Mouse (Mus musculus): Measurements from ENCODE around the gene Mrpl9.

Gene Mrpl9

DNA sequence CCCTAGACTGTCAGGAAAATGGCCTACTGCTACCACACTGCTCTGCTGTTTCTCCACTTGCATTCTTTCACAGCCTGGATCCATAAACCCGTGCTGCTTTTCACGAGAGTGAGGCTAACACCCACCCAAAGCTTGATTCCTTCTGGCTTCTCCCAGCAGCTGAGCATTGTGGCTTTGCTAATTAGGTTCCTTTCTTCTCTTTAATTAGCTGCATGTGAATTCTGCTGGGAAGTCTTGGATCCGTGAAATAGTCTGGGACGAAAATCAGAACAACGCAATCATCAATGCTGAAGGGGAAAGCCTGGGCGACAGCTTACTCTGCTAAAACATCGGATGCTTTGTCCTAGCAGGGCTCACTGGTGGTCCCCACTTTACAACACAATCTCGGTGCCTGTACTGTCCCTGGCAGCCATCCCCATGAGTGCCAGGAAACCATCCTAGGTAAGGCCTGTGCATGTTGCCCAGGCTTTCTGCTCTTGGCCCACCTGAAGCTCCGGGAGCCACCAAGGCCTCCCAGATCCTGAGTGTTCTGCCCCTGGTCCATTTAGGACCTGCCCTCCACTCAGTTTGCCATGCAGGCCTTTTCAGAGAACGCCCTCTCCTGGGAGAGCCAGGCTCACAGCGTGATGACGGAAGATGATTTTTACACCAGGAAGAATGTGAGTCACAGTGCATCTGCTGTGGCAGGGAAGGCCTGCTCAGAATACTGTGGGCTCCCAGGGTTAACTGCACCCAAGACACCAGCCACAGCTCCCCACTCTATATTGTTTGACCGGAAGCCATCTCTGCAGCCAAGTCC lies 22.7 kb downstream of the Mrpl9 start:
- peak; percentile 74 for DNase-seq (ENCODE audit: low read depth, low spot score)

DNA sequence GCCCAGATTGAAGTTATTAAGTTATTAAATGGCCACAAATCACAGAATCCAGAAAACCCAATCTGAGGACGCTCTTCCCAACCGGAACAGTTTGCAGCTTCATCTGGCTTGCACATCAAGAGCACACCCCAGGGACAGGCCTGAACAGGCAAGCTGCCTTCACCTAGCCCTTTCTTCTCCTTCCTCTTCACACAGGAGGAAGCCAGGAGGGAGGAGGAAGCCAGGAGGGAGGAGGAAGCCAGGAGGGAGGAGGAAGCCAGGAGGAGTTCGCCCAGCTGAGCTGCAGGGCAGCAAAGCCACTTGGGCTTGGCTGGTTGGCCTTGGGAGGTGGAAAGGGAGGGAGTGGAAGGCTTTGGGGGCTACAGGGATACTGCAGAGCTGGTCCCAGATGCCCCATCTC lies 25.8 kb downstream of the Mrpl9 start:
- DNase-seq (ENCODE audit: low read depth, low spot score), result no peak

DNA sequence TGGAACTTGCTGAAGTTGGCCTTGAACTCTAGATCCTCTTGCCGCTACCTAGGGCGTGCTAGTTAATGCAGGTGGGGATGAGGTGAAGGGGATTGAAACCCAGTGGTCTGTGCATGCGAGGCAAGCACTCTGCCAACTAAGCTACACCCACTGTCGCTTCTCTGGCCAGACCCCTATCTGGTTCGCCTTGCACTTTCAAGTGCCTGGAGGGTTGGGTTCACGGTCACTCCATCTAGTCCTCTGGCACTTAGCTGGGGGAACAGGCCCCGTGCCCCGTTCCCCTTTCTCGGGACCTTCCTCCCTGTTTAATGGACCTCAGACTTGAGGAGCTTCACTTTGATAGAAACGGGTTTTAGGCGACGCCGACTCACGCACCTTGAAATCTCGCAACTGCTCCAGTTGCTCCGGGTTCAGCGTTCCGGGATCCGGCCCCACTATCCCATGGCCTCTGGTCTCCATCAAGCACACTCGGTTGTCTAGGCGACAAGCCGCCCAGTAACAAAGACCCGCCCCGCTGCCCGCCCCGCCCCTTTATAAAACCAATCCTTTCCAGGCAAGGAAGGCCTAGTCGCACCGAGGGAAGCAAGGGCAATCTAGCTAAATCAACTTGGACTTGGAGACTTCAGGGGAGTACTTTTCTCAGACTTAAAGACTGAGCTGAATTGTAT lies 29.5 kb downstream of the Mrpl9 start:
- no peak for DNase-seq (ENCODE audit: low read depth, low spot score)

DNA sequence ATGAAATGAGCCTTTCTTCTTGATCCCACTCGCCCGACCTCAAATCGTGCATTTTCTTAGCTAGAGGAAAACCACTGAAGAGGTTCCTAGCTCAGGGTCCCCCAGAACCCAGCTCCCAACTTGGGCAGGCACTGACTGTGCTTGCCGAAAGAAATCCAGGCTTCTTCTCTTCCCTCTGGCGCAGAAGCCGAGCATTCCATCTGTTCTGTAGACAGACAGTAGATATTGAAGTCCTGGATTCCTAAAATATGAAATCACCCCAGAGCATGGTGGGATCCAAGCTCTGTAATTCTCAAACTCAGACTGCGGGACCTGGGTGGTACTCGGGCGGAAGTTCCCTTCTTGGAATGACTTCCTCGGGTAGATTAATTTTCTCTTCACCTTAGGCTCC lies 30.0 kb downstream of the Mrpl9 start:
- no peak for DNase-seq (ENCODE audit: low read depth, low spot score)

DNA sequence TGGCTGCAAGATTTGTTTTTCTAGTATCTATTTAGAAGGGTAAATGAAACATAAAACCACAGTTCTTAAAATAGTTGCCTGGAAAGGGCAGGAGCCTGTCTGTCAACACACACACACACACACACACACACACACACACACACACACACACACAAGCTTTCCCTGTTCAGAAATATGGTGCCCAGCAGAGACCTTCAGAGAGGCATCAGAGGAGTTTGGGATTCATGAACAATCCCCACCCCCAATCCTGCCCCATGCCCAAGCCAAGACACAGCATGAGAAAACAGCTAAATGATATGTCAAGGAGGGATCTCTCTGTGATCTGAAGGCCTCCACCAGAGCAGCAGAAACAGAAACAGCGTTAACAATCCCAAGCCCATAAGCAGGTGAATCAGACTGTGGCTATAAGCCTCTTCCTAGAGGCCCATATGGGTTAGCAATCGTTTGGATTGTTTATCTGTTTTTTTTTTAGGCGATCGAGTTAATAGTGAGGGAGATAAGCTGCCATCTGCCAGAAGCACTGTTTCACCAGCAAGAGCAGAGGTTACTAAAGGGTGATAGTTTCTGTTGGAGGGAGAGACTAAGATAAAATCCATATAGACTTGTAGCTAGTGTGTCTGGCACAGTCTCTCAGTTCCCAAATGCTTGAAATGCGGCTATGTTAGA lies 30.6 kb downstream of the Mrpl9 start:
- no peak for DNase-seq (ENCODE audit: low read depth, low spot score)

DNA sequence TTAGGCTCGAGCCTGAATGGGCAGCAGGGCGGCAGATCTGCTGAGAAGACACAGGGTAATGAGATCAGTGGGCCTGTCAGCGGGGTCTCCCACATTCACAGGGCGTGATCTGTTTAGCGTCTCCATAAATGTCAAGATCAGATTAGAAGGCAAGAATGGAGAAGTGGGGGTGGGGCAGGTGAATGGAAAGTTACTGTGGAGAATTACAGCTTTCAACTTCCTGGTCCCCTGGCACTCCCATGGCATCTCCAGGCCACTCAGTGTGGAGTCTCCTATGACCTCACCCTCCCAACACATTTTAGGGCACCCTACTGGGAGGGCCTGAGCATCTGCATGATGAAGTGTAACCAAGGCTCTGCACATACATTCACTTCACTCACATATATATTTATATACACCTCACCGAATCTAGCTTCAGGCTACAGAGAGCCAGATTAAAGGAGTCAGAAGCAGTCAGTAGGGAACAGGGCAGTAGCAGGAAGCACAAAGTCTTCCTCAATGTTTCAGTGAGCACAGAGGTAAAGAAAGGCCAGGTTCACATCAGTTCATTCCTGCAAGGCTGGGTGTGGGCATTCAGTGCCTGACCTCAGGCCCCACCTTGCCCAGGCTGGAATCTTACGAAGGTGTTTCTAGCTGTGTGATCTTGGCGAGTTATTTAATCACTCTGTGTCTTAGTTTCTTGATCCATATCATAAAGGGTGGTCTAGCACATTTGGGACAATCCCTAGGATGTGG lies 33.4 kb downstream of the Mrpl9 start:
- DNase-seq (ENCODE audit: low read depth, low spot score), result no peak

DNA sequence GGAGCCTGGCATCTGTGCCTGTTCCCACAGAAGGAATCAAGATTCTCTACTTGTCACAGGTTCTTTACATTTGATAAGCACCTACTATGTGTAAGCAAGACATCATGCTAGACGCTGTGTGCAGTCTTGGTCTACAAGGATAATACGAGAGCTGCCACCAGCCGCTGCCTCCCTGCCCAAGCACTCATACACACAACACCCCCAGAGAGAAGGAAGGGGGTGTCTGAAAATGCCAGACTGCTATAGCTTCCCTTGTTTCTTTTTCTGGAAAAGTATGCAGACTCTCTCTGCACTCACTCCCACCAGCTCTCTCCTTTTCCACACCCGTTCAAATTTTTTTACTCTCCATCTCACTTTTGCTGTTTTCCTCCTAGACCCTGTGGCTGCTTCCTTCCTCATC lies 34.3 kb downstream of the Mrpl9 start:
- no peak for DNase-seq (ENCODE audit: low read depth, low spot score)

DNA sequence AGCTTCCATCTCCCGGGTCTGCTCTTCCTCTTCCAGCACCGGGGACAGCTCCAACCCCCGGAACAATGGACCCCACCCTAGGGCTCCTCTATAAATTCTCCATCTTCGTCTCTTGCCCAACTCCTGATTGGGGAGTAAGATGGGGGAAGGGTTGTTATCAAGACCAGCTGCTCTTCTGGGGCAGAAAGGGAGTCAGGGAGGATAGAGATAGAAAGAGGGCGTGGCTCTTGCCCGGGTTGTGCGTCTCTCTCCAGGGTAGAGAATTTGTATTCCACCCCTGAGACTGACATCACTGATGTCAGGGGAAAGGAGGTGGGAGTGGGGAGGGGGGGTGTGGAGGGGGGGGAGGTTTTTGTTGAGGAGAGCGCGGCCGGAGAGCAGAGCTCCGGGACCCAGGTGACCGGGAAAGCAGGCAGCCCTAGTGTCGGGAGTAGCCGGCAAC lies 34.9 kb downstream of the Mrpl9 start, which contains the start of gene Celf3:
Celf3 (plus strand) TSS at position 315 of the 442 bp plus-strand sequence.
- DNase-seq (ENCODE audit: low read depth, low spot score), result peak; percentile 95

DNA sequence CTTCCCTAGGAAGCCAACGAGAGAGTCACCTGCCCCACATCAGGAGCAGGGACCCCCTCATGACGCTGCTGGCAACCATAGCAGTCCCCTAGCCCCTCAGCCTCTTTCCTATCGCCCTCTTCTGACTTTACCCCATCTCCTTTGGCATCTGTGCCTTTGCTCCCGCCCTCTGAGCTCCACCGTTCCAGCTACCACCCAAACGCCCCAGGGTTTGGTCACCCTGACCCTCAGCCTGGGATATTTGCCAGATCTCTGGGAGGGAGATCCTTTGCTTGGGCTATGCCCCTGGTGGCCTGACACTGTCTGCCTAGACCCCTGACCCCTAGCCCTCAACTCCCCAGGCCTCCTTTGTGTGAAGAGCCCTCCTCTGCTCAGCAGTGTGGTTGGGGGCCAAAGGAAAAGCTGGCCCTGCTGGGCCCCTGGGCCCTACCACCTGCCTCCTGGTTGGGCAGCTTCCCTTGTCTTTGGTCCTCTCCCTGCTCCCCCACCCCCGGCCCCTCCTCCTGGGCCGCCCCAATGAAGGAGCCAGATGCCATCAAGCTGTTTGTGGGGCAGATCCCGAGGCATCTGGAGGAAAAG lies 35.6 kb downstream of the Mrpl9 start:
- DNase-seq (ENCODE audit: low read depth, low spot score), result no peak

DNA sequence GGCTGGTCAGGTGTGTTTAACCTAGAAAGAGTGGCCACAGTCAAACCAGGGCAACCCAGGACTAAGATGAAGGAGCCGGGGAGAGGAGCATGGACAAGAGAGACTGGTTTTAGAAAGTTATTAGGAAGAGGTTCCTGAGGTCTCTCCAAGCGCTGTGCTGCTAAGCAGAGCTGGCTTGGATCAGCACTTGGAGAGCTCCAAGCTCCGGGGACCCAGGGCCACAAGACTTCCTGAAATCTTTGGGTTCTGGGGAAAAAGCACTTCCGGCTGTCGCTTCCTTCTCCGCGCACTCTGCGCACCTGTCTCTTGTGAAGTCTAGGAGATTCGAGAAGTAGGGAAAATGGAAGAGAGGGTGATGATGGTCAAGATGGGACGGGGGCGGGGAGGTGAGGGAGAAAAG lies 36.4 kb downstream of the Mrpl9 start:
- no peak for DNase-seq (ENCODE audit: low read depth, low spot score)

DNA sequence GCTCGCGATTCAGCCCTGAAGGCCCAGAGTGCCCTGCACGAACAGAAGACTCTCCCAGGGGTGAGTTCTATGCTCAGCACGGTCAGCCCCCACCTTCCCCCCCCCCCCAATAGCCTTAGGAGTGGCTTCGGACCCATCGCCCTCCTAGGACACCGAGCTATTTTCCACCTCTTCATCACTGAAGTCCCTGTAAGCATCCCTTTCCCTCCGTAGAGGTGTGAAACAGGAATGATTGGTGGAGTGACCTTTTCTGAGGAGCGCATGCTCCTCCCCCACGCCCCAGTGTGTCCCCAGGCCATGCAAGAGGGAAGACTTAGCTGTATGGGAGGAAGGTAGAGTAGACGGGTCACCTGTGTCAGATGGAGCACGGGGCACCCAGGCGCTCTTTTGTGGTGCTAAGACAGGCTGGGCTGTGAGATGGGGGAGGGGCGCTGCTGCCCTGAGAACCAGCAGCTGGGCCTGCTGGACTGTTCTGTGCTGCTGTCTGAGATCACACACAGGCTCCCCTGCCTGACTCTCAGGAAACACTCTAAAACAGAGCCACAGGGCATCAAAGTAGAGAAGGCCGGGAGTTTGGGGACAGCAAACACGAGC lies 37.3 kb downstream of the Mrpl9 start, which contains the start of gene Riiad1:
Riiad1 (minus strand) TSS at position 51 of the 594 bp plus-strand sequence.
- DNase-seq (ENCODE audit: low read depth, low spot score), result no peak

DNA sequence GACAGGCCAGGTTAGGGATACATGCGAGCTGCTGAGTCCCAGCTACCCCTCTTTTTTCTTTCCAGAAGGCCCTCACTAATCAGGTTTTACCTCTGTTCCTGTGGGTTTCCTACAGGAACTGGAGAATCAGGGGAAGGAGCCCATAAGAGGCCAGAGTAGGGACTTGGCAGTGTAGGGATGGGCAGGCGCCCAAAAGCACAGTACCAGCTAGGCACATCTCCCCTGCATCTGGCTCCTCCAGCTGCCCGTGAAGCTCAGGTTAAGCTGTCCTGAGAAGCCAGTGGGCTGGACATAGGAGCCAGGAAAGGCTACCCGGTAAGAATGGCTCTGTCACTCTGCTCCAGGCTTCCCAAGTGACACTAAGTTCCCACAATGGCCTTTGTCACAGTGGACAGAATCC lies 38.3 kb downstream of the Mrpl9 start:
- no peak for DNase-seq (ENCODE audit: low read depth, low spot score)

DNA sequence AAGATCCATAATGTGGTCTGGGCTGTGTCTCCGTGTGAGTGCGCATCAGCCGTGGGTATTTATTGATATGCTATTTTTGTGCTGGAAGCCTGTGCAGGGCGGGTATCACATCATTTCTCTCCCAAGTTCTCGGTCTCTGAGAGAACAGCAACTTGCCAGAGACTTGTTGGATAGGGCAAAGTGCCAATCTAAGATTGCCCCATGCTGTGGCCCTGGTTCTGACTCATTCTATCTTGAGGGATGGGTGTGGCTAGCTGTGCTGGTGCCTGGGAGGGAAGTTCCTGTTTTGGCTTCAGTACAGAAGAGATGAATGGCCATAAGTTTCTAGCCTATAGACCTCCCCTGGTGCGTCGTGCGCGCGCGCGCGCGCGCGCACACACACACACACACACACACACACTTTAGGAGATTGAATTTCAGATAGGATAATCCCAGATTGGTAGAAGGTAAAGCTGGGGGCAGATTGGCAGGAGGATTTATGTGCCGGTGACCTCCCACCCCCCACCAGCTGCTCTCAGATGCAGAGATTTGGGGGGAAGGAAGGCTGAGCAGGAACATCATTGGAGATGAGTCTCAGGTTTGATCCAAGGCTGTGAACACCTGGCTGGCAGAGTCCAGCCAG lies 39.8 kb downstream of the Mrpl9 start:
- DNase-seq (ENCODE audit: low read depth, low spot score), result no peak

DNA sequence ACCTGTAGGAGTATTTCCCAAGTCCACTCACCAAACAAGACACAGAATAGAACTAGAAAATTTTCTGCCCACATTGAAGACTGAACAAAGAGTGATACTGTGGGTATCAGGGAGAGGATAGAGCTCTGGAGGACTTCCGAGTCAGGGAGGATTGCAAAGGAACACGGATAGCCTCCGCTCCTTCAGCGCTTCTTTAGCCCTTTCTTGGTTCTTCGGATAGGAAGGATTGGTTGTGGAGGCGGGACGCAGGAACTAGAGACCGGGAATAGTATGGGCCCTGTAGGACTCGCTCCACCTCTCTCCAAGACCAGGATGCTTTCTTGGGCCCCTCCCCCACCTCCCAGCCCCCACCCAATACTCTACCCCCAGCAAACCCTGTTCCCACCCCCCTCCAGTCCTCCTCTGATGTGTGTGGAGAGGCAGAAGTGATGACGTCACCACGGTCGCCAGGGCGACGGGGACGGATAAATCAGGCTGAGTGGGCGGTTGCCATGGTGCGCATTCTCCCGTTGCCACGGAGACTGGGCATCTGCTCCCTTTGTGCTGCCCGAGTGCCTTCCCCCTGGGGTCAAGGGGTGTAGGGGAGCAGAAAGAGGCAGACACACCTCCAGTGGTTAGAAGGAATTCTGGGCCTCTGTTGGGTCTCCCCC lies 40.8 kb downstream of the Mrpl9 start:
- peak; percentile 85 for DNase-seq (ENCODE audit: low read depth, low spot score)

DNA sequence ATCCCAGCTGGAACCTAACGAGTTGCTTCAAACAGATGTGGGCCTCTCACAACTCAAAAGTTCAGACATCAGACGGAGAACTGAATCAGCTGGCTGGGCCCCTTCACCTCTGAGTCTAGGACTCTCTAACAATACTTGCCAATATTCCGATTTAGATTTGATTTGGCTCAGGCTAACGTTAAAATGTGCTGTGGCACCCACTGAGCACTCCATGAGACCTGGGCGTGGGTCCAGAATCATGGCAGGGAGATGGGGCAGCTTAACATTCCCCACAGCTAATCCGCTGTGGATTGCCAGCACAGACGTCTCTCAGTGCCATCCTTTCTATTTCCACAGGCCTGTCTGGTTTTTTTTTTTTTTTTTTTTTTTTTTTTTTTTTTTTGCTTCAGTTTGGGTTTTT lies 42.8 kb downstream of the Mrpl9 start:
- DNase-seq (ENCODE audit: low read depth, low spot score), result no peak

DNA sequence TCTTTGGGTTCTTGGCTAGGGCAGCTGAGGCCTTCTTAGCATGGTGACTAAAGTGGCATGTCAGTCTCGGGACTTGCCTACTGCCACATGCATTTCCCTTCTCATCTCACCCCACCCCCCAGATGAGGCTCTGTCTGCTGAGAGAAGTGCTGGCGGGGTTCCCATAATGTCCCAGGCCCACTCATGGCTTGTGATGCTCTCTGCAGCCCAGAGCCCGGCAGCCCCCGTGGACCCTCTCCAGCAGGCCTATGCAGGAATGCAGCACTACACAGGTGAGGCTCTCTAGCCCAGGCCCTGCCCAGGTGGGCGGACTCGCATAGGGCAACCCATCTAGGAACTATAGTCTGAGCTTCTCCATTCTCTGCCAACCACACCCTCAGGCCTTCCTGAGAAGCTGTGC lies 44.5 kb downstream of the Mrpl9 start:
- no peak for DNase-seq (ENCODE audit: low read depth, low spot score)

DNA sequence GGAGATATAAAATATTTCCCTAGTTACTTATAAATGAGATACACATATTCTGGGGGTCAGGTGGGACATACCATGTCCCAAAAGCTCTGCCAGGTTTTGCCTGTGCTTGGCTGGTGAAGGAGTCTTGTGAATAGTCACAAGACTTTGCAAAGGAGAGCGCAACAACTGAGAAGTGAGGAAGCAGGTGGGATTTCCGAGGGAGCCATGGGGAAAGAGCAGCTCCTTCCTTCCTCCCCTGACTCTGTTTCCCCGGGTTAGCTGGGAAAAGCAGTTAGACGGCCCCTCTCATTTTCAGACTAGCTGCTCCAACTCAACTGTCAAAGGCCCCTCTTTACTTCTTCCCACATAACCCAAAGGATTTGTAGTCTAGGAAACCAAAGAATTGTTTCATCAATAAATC lies 54.0 kb downstream of the Mrpl9 start:
- DNase-seq (ENCODE audit: low read depth, low spot score), result no peak
